Mouse (Mus musculus) erythroblast, embryonic 14.5 days (primary cell): Measurements from ENCODE around the gene Lmln. TPM values are rescaled to one million over a fixed set of nuclear protein-coding genes. Genes with fewer than 3 reads are reported as not detected.
A peak's percentile ranks its signal among the peaks of the same experiment; 100 is the strongest.
"Not testable (repeated sequence)": the region's sequence is repeated elsewhere in the genome, so short reads cannot be mapped to it uniquely, and the experiment has no call there.

ENCODE experiments used
- H3K27me3 ChIP-seq: 2 replicates; pipeline ENCODE4 v1.6.1; 2012; ENCODE audit warnings: inconsistent platforms; ENCODE audit not compliant: control insufficient read depth
- H3K36me3 ChIP-seq: 2 replicates; pipeline ENCODE4 v1.6.1; 2012; ENCODE audit warnings: mild to moderate bottlenecking, inconsistent platforms; ENCODE audit not compliant: control insufficient read depth
- H3K4me1 ChIP-seq: 2 replicates; pipeline ENCODE4 v1.6.1; 2012; ENCODE audit warnings: inconsistent platforms; ENCODE audit not compliant: control insufficient read depth
- H3K4me3 ChIP-seq: replicated peaks from 2 replicates; pipeline ENCODE3; 2012; ENCODE audit warnings: moderate library complexity, mild to moderate bottlenecking, inconsistent platforms
- H3K9me3 ChIP-seq: 2 replicates; pipeline ENCODE4 v1.6.1; 2012; ENCODE audit warnings: low read length, inconsistent platforms, mixed read lengths; ENCODE audit not compliant: control insufficient read depth
- GATA1 ChIP-seq: IDR thresholded peaks from 2 replicates; pipeline ENCODE4 v1.6.1; 2012; ENCODE audit warnings: low read length, inconsistent platforms, mixed read lengths
- TAL1 ChIP-seq: IDR thresholded peaks from 3 replicates; pipeline ENCODE4 v1.6.1; 2012; ENCODE audit warnings: low read length, inconsistent platforms, mixed read lengths
- polyA plus RNA-seq: library from polyadenylated mRNA; stranded (reverse); fragments of >175 nt; gene quantifications from 2 replicates; pipeline ENCODE4 v1.2.3, GENCODE M21; 2012

Lmln gene
- polyA plus RNA-seq, 1 experiment: 0.02 TPM

DNA sequence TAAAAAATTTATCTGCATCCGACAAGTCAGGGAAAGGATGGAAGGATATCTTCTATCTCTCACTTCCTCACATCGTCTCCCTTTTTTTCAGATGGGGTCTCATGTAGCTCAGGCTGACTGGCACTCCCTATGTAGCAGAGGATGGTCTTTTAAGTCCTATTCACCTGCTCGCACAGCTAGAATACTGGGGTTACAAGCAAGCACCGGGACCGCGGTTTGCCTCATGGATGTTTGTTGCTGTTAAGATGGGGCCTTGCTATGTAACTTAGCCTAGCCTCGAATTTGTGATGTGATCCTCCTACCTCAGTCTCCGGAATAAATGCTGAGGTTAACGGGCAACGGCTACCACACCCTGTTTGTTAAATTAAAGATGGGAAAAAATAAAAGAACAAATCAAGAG lies 6.7 kb upstream of the Lmln start:
- H3K4me1 ChIP-seq: peaks cover 38% of the 10 kb centered on the region
- peak overlapping the region; percentile 65 for H3K4me3 ChIP-seq
- TF ChIP-seq TAL1: no peak
- TF ChIP-seq GATA1: no peak
- peaks cover 33% of the 10 kb centered on the region for H3K36me3 ChIP-seq
- no peaks in the 10 kb centered on the region for H3K9me3 ChIP-seq
- peaks cover 6% of the 10 kb centered on the region; the same call in 1 of the 2 replicates for H3K27me3 ChIP-seq

DNA sequence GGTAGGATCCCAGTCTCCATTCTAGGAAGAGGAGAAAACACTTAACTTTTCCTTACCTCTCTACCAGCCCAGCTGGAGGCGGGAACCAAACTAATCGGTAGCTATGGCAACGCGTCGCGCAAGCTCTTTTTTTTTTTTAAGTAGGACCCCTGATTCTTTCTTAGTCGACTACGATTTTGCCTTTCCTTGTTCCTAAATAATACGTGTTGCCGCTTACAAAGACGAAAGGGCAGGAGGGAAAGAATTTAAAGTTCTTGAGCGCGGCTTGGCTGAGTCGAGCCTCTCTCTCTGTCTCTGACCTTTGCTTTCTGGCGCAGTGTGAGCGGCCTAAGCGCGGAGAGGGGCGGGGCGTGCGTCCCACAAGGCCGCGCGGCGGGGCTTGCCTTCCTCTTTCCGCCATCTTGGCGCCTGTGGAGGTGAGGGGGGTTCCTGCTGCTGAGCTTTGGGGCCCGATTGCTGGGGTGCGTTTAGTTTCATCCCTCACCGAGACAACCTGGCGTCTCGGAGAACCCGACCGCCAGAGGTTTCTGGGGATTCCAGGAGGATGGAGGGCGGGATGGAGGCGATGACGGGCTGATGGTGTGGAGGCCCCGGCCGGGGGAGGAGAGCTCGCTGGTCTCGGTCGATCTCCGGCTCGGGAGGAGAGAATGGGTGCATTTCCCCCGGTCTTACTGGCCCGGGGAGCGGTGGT lies 6.1 kb upstream of the Lmln start, which contains the start of the genes Iqcg and Rpl35a:
TSS of gene Iqcg (minus strand) at position 124 of the 691 bp plus-strand sequence.
TSS of gene Rpl35a (plus strand) at position 359 of the 691 bp plus-strand sequence.
- TF ChIP-seq GATA1 (no peak), TAL1 (no peak)

DNA sequence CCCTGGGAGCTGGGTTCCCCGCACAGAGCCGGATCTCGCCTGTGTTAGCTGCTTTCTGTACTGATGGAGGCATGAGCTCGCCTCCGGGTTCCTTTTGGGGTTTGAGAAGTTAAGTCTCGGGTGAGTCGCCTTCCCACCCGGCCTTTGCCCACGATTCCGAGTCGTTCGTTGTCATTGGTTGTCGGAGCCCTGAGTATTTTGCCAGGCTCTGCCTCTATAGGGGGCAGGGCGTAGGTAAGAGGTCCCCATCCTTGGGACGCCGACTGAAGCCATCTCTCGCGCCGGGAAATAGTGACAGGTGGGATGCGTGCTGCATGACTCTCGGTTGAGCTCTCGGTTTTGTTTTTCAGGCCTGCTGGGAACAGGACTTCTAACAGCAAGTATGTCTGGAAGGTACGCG lies 5.5 kb upstream of the Lmln start:
- Histone ChIP-seq H3K4me3 (peak overlapping the region; percentile 65), H3K36me3 (peaks cover 38% of the 10 kb centered on the region), H3K4me1 (peaks cover 46% of the 10 kb centered on the region), H3K9me3 (no peaks in the 10 kb centered on the region), H3K27me3 (peaks cover 6% of the 10 kb centered on the region; the same call in 1 of the 2 replicates)
- no peak for TF ChIP-seq TAL1
- TF ChIP-seq GATA1: no peak

More for the DNA sequence above, 6.1 kb upstream of the Lmln start, which contains the start of the genes Iqcg and Rpl35a:
- H3K4me3 ChIP-seq: peak within 1 kb of the TSS; percentile 65
- H3K4me1 ChIP-seq: peaks cover 42% of the 10 kb centered on the region
- no peaks in the 10 kb centered on the region for H3K9me3 ChIP-seq
- peaks cover 6% of the 10 kb centered on the region; the same call in 1 of the 2 replicates for H3K27me3 ChIP-seq
- H3K36me3 ChIP-seq: peaks cover 38% of the 10 kb centered on the region

- no peak for TF ChIP-seq TAL1
- no peak for TF ChIP-seq GATA1
- Histone ChIP-seq H3K9me3 (no peaks in the 10 kb centered on the region), H3K27me3 (peaks cover 4% of the 10 kb centered on the region; the same call in 1 of the 2 replicates), H3K4me1 (peaks cover 56% of the 10 kb centered on the region), H3K4me3 (peak overlapping the region; percentile 65), H3K36me3 (peaks cover 38% of the 10 kb centered on the region)
These were observed 4.3 kb upstream of the Lmln start for GRCm38 (mm10) chr16:33058033-33058432.

DNA sequence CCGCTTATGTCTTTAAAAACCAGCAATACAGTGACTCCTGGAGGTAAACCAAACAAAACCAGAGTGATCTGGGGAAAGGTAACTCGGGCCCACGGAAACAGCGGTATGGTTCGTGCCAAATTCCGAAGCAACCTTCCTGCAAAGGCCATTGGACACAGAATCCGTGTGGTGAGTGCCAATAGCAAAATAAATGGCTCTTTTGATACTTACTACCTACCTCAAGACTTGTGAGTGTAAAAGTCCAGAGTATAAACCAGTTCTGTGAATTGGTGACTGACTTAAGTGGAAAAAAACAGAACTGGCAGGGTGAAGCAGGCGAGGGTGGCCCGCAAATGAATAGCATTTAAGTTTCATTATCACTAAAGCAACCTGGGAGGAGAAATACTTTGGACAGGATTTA lies 3.7 kb upstream of the Lmln start:
- H3K4me3 ChIP-seq: peak overlapping the region; percentile 65
- H3K4me1 ChIP-seq: peaks cover 63% of the 10 kb centered on the region
- H3K36me3 ChIP-seq: peaks cover 38% of the 10 kb centered on the region
- not testable (repeated sequence) for H3K27me3 ChIP-seq, H3K9me3 ChIP-seq

- Histone ChIP-seq H3K4me3 (no peak overlapping the region), H3K4me1 (peaks cover 70% of the 10 kb centered on the region), H3K9me3 (no peaks in the 10 kb centered on the region), H3K27me3 (no peaks in the 10 kb centered on the region), H3K36me3 (peaks cover 39% of the 10 kb centered on the region)
- TF ChIP-seq GATA1: no peak
- TF ChIP-seq TAL1: no peak
These were observed 2.9 kb upstream of the Lmln start for GRCm38 (mm10) chr16:33059471-33059870.

DNA sequence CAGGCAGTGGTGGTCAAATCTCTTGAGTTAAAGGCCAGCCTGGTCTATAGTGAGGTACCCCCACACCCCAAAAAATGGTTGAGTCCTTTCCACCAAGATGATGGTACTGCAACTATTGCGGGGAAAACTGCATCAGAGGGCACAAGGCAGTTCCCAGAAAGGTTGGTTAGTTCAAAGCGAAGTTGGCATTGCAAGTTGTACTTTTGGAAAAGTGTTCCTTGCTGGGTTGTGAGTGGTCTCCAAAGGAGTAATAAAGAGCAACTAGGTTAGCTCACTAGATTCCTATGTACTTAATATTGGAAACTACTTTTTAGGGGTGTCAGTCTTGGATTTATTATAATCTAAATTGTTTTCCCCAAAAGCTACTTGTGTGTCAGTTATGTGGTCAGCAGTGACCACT lies 1.4 kb upstream of the Lmln start:
- Histone ChIP-seq H3K36me3 (peaks cover 44% of the 10 kb centered on the region), H3K27me3 (no peaks in the 10 kb centered on the region), H3K4me1 (peaks cover 66% of the 10 kb centered on the region), H3K4me3 (no peak overlapping the region), H3K9me3 (no peaks in the 10 kb centered on the region)
- TF ChIP-seq GATA1 (no peak), TAL1 (no peak)

- Histone ChIP-seq H3K4me3 (peak overlapping the region; percentile 93), H3K27me3 (no peaks in the 10 kb centered on the region), H3K4me1 (peaks cover 65% of the 10 kb centered on the region), H3K9me3 (no peaks in the 10 kb centered on the region), H3K36me3 (peaks cover 46% of the 10 kb centered on the region)
- TF ChIP-seq TAL1 (no peak), GATA1 (no peak)
These were observed 921 bp upstream of the Lmln start for GRCm38 (mm10) chr16:33061400-33061799.

- peaks cover 59% of the 10 kb centered on the region for H3K4me1 ChIP-seq
- peak overlapping the region; percentile 93 for H3K4me3 ChIP-seq
- H3K27me3 ChIP-seq: no peaks in the 10 kb centered on the region
- TF ChIP-seq TAL1 (no peak), GATA1 (no peak)
- H3K36me3 ChIP-seq: peaks cover 52% of the 10 kb centered on the region
- no peaks in the 10 kb centered on the region for H3K9me3 ChIP-seq
These were observed 386 bp downstream of the Lmln start for GRCm38 (mm10) chr16:33062682-33063131.
